Mouse (Mus musculus): ENCODE data around the gene Kir3dl1.
"Not testable (repeated sequence)": the region's sequence is repeated elsewhere in the genome, so short reads cannot be mapped to it uniquely, and the experiment has no call there.

The Kir3dl1 gene

GRCm38 (mm10) chrX:136517699-136518098 lies at the start of gene Kir3dl1:
TSS of gene Kir3dl1 (plus strand) at chrX:136517999.
- DNase-seq: not testable (repeated sequence)

- DNase-seq: not testable (repeated sequence)
Observed at GRCm38 (mm10) chrX:136543956-136544355, 26.2 kb downstream of the Kir3dl1 start, which contains the start of gene Kir3dl2. TSS of gene Kir3dl2 (minus strand) at chrX:136544056.

- DNase-seq: not testable (repeated sequence)
Observed at GRCm38 (mm10) chrX:136569094-136569493, 51.3 kb downstream of the Kir3dl1 start.

Data from right cerebral cortex, adult 18-20 months (tissue).